Mouse (Mus musculus) CD4-positive, CD25-positive, alpha-beta regulatory T cell, adult 4 months (primary cell): ENCODE measurements around the gene Shank1. TPM values are rescaled to one million over a fixed set of nuclear protein-coding genes. Genes with fewer than 3 reads are reported as not detected.
A peak's percentile ranks its signal among the peaks of the same experiment; 100 is the strongest.

ENCODE experiments used
- ATAC-seq: one replicate; pipeline ENCODE4 v1.8.0; 2017
- polyA plus RNA-seq, 2 experiments: library from polyadenylated mRNA; unstranded; fragments of 100-300 nt; shearing (Covaris generic); gene quantifications; one replicate each; pipeline ENCODE4 v1.2.1; 2017

Shank1 gene
- polyA plus RNA-seq, 2 experiments from 2014 or later, result 0.12 to 0.58 TPM

GRCm38 (mm10) chr7:44304775-44305641 is 5.0 kb upstream of the Shank1 start:
- peak; percentile 89 for ATAC-seq

- no peak for ATAC-seq
Measured at GRCm38 (mm10) chr7:44305686-44306085, 4.4 kb upstream of the Shank1 start.

DNA sequence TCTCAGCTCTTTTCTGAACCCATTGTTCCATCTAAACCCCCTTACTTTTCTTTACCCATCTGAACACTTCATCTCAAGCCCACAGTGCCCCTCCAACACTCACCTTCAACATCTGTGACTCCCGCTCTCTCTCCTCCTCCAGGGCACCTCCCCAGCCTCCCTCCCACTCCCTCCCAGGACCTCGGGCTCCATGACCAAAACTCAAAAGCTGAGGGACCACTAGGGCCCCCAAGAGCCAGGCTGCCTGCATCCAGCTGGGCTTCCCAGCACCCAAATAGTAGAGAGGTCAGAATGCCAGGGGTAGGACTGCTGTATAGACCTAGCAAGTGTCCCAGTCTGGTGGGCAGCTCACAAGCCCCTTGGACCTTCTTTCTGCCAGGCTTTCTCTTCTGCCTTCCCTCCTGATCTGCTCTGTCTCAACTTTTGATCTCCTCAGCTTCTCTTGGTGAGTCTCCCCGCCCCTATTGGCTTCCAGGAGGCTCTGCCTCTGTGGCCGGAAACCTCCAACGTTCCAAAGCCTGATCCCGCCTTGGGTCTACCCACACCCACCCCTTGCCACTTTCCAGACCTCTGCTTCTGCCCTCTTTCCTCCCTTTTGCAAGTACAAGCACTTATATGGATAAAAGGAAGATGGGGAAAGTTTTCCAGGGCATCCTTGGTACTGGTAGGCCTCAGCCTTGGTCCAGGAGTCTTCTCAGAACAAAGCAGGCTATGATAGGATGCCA is 3.4 kb upstream of the Shank1 start, which contains the start of gene Clec11a:
Gene Clec11a, minus strand, starts transcription at position 387 of the 725 bp plus-strand sequence.
- ATAC-seq, result no peak

- ATAC-seq, result no peak
Measured at GRCm38 (mm10) chr7:44307261-44308020, 2.6 kb upstream of the Shank1 start.

DNA sequence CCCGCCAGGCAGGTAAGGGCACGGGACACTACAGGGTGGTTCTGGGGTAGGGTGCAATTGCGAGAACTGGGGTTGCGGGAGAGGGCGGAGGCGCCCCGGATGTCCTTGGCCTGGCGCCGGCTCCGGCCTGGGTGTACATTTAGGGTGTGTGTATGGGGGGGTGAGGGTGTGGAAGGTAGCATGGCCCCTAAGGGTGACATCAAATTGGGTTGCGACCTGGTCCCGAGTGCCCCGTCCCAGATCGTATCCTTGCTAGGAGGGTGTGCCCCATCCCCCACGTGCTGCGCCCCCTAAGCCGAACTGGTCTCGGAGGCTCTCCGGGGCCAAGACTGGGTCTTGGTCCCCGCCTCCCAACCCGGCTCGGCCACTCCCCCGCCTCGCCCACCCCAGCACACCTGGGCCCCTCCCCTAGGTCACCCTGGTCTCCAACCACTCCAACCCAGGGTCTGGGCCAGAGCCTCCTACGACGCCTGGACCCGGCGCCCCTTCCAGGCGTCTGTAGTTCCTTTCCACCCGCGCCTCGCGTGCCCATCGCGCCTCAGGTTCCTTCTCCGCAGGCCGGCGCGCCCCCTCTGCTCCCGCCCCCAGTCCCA is 328 bp downstream of the Shank1 start:
- no peak for ATAC-seq

DNA sequence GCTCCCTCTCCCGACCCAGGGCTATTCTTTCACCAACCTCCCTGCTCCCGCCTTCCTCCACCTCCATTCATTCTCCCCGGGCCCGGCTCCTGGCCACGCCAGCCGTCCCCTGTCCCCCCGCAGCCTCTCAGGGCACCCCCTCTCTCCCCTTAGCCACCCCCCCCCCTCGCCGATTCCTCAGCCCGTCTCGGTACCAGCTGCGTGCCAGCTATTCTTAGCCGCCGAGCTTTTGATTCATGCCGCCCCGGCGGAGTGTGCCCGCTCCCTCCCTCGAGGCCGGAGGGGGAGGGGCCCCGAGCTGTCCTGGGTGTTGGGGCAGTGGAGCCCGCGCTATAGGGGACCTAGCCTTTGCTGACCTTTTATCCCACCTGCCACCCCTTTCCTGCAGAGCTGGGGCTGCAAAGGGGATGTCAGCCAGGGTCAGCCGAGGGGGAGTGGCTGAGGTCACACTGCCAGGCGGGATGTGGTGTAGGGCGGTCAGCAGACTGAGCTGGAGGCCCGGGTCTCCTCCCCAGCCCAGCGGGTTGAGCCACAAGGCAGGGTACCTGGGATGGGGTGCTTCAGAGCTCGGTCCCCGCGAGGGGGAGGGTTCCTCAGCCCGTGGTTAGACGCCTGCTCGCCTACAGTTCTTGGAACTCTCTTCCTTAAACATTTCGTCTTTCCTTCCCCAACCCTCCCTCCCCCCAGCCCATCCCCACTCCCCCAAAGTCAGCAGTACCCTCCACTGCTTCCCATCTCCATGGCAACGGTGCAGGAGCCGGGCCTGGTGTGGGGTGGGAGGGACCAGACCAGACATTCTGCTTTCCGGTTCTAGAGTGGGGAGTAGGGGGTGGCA is 1.0 kb downstream of the Shank1 start:
- no peak for ATAC-seq

GRCm38 (mm10) chr7:44311713-44312304 is 1.8 kb downstream of the Shank1 start:
- no peak for ATAC-seq

GRCm38 (mm10) chr7:44312484-44312883 is 2.4 kb downstream of the Shank1 start:
- no peak for ATAC-seq

- ATAC-seq, result peak; percentile 39
Measured at GRCm38 (mm10) chr7:44317913-44318312, 7.9 kb downstream of the Shank1 start.

DNA sequence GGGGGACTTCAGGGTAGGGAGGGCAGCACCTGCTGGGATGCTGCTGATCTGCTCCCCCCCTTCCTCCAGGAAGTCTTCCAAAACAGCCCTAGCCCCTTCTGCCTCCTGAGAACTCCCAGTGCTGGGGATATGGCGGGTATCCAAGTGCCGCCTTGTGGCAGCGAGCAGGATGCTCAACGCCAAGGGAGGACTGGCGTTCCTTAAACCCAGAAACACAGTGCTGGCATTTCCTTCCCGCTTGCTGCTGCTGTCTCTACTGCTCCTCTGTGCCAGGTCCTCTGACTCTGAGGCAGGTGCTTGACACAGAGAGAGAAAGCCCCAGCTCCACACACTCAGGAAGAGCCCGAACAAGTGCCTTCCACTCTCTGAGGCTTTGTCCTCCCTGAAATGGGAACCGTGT is 10.8 kb downstream of the Shank1 start:
- ATAC-seq, result no peak

DNA sequence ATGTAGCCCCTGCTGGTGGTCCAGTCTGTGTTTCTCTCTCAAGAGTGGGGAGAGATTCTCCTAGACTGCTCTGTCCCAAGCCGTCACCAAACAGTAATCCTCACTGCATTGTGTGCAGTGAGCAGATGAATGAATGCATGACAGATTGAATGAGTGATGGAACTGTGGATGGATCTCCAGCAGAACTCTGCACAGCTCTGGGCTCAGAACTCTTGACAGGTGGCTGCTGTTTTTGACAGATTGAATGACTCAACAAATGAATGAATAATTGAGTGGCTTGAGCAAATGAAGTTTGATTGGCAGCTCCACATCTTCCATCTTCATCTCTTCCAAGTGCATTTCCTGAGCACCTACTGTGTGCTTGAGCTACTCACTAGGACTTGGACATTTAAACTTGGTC is 12.2 kb downstream of the Shank1 start:
- ATAC-seq, result no peak

DNA sequence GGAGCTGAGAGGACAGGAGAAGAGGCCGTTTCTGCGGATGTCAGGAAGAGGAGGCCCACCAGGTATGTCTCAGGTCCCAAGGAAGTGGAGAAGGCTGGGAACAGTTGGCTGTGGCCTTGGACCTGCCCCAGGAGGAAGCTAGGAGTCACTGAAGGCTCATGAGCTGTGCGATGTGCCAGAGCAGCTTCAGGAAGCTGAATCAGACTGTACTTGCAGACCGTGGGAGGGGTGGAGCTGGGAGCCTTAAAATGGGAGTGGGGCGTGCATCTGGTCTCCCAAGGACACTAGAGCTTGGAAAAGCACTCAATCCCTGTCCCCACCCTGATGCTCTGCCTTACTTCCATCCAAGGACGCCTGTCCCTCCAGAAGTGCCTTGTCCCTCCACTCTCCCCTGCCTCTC is 16.6 kb downstream of the Shank1 start:
- no peak for ATAC-seq

DNA sequence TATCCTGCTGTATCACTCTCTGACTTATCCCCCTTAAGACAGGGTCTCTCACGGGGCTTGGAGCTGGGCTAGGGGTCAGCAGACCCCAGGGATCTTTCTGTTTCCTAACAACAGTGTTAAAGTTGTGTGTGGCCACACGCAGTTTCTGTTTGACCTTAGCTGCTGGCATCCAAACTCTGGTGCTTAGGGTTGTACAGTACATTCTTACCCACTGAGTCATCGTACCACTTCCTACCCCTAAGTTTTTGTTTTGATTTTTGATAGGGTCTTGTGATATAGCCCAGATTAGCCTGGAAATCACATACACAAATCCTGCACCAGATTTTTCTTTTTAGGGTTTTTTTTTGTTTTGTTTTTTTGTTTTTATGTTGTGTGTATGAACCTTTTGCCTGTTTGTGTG is 22.3 kb downstream of the Shank1 start:
- no peak for ATAC-seq

GRCm38 (mm10) chr7:44334139-44334538 is 24.1 kb downstream of the Shank1 start:
- no peak for ATAC-seq

DNA sequence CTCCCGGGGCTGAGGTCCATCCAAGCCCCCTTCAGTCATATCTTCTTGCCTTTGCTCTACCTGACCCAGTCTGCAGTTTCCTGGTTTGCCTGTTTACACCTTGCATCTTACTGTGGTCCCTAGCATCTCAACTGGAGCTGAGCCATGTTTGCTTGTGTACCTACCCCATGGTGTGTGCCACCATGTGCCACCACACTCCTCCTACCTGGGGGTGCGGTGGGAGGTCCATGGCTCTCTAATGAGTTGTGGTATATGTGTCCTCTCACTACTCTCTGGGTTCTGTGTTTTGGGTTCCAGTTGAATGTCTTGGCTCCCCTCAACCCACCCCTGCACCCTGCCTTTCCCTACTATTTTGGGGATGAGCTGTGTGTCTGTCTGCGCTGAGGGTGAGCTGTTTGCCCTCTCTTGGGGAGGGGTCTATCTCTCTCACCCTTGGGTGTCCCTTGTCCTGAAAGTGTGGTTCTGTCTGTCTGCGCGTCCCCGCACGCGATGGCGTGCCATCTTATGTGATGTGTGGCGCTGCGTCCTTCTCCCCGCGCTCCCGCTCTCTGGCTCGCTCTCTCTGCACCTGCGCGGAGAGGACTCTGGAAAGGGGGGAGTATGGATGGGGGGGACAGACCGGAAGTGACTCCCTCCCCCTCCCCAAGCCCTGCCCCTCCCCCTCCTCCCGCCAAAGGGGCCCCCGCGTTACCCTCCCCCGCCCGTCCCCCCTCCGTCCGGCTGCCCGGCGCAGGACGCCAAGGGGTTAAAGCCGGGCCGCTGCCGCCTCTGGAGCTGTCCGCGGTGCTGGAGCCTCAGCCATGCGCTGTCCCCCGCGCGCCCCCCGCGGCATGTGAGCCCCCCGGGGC is 25.2 kb downstream of the Shank1 start:
- no peak for ATAC-seq

- ATAC-seq, result no peak
Measured at GRCm38 (mm10) chr7:44336046-44337021, 26.3 kb downstream of the Shank1 start.

DNA sequence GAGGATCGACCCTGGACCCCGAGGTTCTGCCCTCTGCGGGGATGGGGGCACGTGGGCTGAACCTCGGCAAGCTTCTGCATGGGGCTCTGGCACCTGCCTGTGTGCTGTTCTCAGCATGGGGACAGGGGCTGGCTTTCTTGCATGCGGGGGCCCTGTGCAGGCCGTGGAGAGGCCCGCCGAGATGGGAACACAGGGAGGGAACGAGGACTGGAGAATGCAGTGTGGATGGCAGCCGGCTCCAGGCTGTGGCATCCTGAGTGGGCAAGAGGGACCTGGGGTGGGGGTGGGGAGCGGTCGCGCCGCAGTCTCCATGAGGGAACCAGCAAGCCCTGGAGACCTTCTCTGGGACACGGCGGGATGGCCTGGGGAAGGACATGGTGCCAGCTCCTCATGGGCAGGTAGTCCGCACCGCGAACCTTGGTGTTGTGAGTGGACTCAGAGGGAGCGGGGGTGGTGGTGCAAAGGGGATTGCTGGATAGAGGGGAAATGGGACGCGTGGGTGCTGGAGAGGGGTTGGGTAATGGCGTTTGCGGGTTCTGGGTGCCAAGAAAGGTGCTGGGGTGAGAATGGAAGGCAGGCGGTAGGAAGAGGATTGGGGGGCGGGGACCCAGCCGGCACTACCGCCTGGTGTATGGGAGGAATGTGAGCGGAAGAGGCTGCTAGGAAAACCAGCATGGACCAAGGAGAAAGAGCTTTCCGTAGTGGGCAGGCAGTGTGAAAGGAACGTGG is 27.2 kb downstream of the Shank1 start:
- ATAC-seq, result no peak

DNA sequence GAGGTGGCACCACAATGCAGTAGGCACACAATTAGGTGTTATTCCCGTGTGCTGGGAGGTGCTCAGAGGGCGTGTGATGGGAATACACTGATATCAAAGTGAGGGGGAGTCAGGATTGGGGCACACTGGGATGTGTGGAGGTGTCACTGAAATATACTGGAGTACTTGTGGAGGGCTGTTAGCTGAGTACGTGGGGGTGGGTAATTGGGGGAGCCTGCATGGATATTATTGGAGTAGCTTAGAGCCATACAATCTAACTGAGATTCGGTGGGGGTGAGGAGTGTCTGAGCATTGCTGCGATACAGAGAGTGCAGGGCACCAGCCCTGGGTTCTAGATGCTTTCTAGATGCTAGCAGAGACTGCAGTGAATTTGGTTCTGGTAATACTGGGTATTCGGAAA is 30.2 kb downstream of the Shank1 start:
- no peak for ATAC-seq
